Mouse (Mus musculus) brain, embryonic 14.5 days (tissue): ENCODE results near the gene Zfp993. TPM values are rescaled to one million over a fixed set of nuclear protein-coding genes. Genes with fewer than 3 reads are reported as not detected.
"Not testable (repeated sequence)": the region's sequence is repeated elsewhere in the genome, so short reads cannot be mapped to it uniquely, and the experiment has no call there.

Source experiments
- DNase-seq: peaks from one replicate; pipeline ENCODE4 v3.0.0-alpha.2; 2011; ENCODE audit warnings: low read depth
- polyA plus RNA-seq: library from polyadenylated mRNA; depleted of rRNA; stranded (reverse); fragments of >200 nt; gene quantifications from 2 replicates; pipeline ENCODE4 v1.2.3, GENCODE M21; 2012; rRNA removed

The Zfp993 gene
- polyA plus RNA-seq = 1.8 and 2.4 TPM in 2 replicates

- not testable (repeated sequence) for DNase-seq
Observed at GRCm38 (mm10) chr4:146610774-146611400, at the start of gene Zfp993. TSS of gene Zfp993 (plus strand) at chr4:146610961.

GRCm38 (mm10) chr4:146579905-146580873 lies 30.6 kb upstream of the Zfp993 start:
- DNase-seq = not testable (repeated sequence)

- DNase-seq = not testable (repeated sequence)
Observed at GRCm38 (mm10) chr4:146603578-146604399, 7.0 kb upstream of the Zfp993 start.

GRCm38 (mm10) chr4:146644367-146644766 lies 33.6 kb downstream of the Zfp993 start:
- not testable (repeated sequence) for DNase-seq

- DNase-seq = not testable (repeated sequence)
Observed at GRCm38 (mm10) chr4:146649641-146650040, 38.9 kb downstream of the Zfp993 start.

GRCm38 (mm10) chr4:146650115-146650514 lies 39.4 kb downstream of the Zfp993 start:
- not testable (repeated sequence) for DNase-seq

GRCm38 (mm10) chr4:146650639-146651038 lies 39.9 kb downstream of the Zfp993 start:
- DNase-seq = not testable (repeated sequence)

Other genes starting within 250 kb of the Zfp993 start
- 0.81 and 1.00 TPM in 2 replicates for gene Zfp992, start 161.9 kb upstream of the Zfp993 start, polyA plus RNA-seq
- 0.14 and 0.21 TPM in 2 replicates for gene Zfp981, start 108.9 kb upstream of the Zfp993 start, polyA plus RNA-seq